ENCODE assay signal across 7 mouse cellular contexts in genomic region chr11:116197584-116197906, GRCm38 (mm10). TPM values are rescaled to one million over a fixed set of nuclear protein-coding genes. Genes with fewer than 3 reads are reported as not detected.
A peak's percentile ranks its signal among the peaks of the same experiment; 100 is the strongest.
DNase-seq lines count a peak whose midpoint lies in the region; ATAC-seq and TF ChIP-seq lines count a peak whose summit lies in the region.

No protein-coding gene starts in this region.

- H3K4me2 ChIP-seq in forebrain, embryonic 13.5 days: peak overlapping the region; percentile 69
- H3K4me2 ChIP-seq in intestine, embryonic 16.5 days (ENCODE audit: low read depth, low read length): peak overlapping the region; percentile 61
- peak overlapping the region; percentile 61 for H3K4me2 ChIP-seq in neural tube, embryonic 15.5 days

- peak overlapping the region; percentile 68 for H3K4me3 ChIP-seq in liver, adult 2 months (ENCODE audit: insufficient read depth, low read depth, low read length)
- H3K4me3 ChIP-seq in forebrain, embryonic 13.5 days: peak overlapping the region; percentile 69
- peak overlapping the region; percentile 78 for H3K4me3 ChIP-seq in intestine, embryonic 16.5 days (ENCODE audit: low read length)
- H3K4me3 ChIP-seq in neural tube, embryonic 15.5 days (replicated peaks): peak overlapping the region; percentile 88

- H3K27me3 ChIP-seq in liver, adult 2 months (ENCODE audit: control insufficient read depth, insufficient read depth, low read length): no peaks in the 10 kb centered on the region
- no peaks in the 10 kb centered on the region for H3K27me3 ChIP-seq in forebrain, embryonic 13.5 days
- no peaks in the 10 kb centered on the region for H3K27me3 ChIP-seq in intestine, embryonic 16.5 days (replicated peaks; ENCODE audit: control insufficient read depth, insufficient read depth, low read length)
- no peaks in the 10 kb centered on the region for H3K27me3 ChIP-seq in neural tube, embryonic 15.5 days (replicated peaks)

- H3K9ac ChIP-seq in liver, adult 2 months (ENCODE audit: low read depth, low read length): peak overlapping the region; percentile 90
- H3K9ac ChIP-seq in forebrain, embryonic 13.5 days: no peak overlapping the region; the same call in 1 of the 2 replicates
- peak overlapping the region; percentile 31 for H3K9ac ChIP-seq in intestine, embryonic 16.5 days (ENCODE audit: low read depth, low read length)
- peak overlapping the region; percentile 93; the same call in 1 of the 2 replicates for H3K9ac ChIP-seq in neural tube, embryonic 15.5 days (replicated peaks)

- peak overlapping the region; percentile 88 for H3K27ac ChIP-seq in liver, adult 2 months (replicated peaks; ENCODE audit: insufficient read depth, low read depth, low read length)
- H3K27ac ChIP-seq in forebrain, embryonic 13.5 days: no peak overlapping the region
- H3K27ac ChIP-seq in intestine, embryonic 16.5 days (ENCODE audit: low read length): no peak overlapping the region
- no peak overlapping the region for H3K27ac ChIP-seq in neural tube, embryonic 15.5 days (replicated peaks)

- peak; percentile 64; the same call in 1 of the 2 replicates for TF ChIP-seq POLR2A in liver, adult 2 months (IDR thresholded peaks at IDR 0.05; ENCODE audit: extremely low read depth, insufficient read depth, low read length)

- peak; percentile 24; the same call in 1 of the 2 replicates for TF ChIP-seq CTCF in liver, adult 2 months (IDR thresholded peaks at IDR 0.05; ENCODE audit: low read depth, low read length)

- H3K9me3 ChIP-seq in forebrain, embryonic 13.5 days (replicated peaks): no peaks in the 10 kb centered on the region
- no peaks in the 10 kb centered on the region for H3K9me3 ChIP-seq in intestine, embryonic 16.5 days (ENCODE audit: control insufficient read depth, low read length)
- H3K9me3 ChIP-seq in neural tube, embryonic 15.5 days (replicated peaks): no peaks in the 10 kb centered on the region

- DNase-seq in liver, adult 2 months (ENCODE audit: extremely low read depth, low read depth, low spot score): no peak
- no peak for DNase-seq in liver
- no peak for DNase-seq in adrenal gland, postnatal 4 days (ENCODE audit: low spot score in 2 of 2)
- no peak for DNase-seq in cerebellum, postnatal 25 days

- 22% methylated on average over 6 of the region's 6 CpGs for WGBS in liver, adult 2 months
- 91% methylated on average over 6 of the region's 6 CpGs for WGBS in forebrain, embryonic 13.5 days
- WGBS in intestine, embryonic 16.5 days: 84% methylated on average over 6 of the region's 6 CpGs
- WGBS in neural tube, embryonic 15.5 days: 93% methylated on average over 6 of the region's 6 CpGs

- H3K36me3 ChIP-seq in liver, adult 2 months (ENCODE audit: control insufficient read depth, insufficient read depth, low read length): peaks cover 38% of the 10 kb centered on the region
- H3K36me3 ChIP-seq in forebrain, embryonic 13.5 days (ENCODE audit: poor library complexity, severe bottlenecking): peaks cover 17% of the 10 kb centered on the region; the same call in 1 of the 2 replicates
- no peaks in the 10 kb centered on the region for H3K36me3 ChIP-seq in intestine, embryonic 16.5 days (ENCODE audit: control insufficient read depth, insufficient read depth, low read length)
- 0 out of 2 replicates have a peak, but pooled peaks cover 7% of the 10 kb centered on the region for H3K36me3 ChIP-seq in neural tube, embryonic 15.5 days

- ATAC-seq in forebrain, embryonic 13.5 days: no peak
- no peak for ATAC-seq in intestine, embryonic 16.5 days
- no peak for ATAC-seq in neural tube, embryonic 15.5 days (ENCODE audit: low FRiP score)

- H3K4me1 ChIP-seq in liver, adult 2 months (ENCODE audit: control insufficient read depth, insufficient read depth, low read length): peaks cover 15% of the 10 kb centered on the region
- H3K4me1 ChIP-seq in forebrain, embryonic 13.5 days: peaks cover 19% of the 10 kb centered on the region
- H3K4me1 ChIP-seq in intestine, embryonic 16.5 days (ENCODE audit: control insufficient read depth, insufficient read depth, low read length): peaks cover 14% of the 10 kb centered on the region; the same call in 1 of the 2 replicates
- peaks cover 41% of the 10 kb centered on the region for H3K4me1 ChIP-seq in neural tube, embryonic 15.5 days

- H3K79me2 ChIP-seq in liver, adult 2 months (ENCODE audit: control insufficient read depth, insufficient read depth, low read length): peaks cover 19% of the 10 kb centered on the region

RNA-seq across cellular contexts. Expression of gene Ten1, which starts 1.1 kb away (rescaled TPM):
- 3.0 and 5.3 TPM in 2 replicates for total RNA-seq in liver, adult 2 months (2014; rRNA removed)
- polyA plus RNA-seq in liver, adult 2 months (2012; rRNA removed): 2.3 and 3.0 TPM in 2 replicates
- polyA plus RNA-seq in forebrain, embryonic 13.5 days (2015; fragmentation: Nextera tagmentation; extraction: Ambion mirVana): 75.3 and 81.6 TPM in 2 replicates
- 106 and 115 TPM in 2 replicates for polyA plus RNA-seq in intestine, embryonic 16.5 days (2015; fragmentation: Nextera tagmentation; extraction: Ambion mirVana)
- polyA plus RNA-seq in neural tube, embryonic 15.5 days (2015; fragmentation: Nextera tagmentation; extraction: Ambion mirVana): 90.4 and 93.5 TPM in 2 replicates
- total RNA-seq in adrenal gland, postnatal 4 days (2021): 10 to 100 TPM; 31.6 to 32.9 TPM

RNA-seq across cellular contexts. Expression of gene Acox1, which starts 1.3 kb away (rescaled TPM):
- total RNA-seq in liver, adult 2 months (2014; rRNA removed): 994 and 1,028 TPM in 2 replicates
- 683 and 720 TPM in 2 replicates for polyA plus RNA-seq in liver, adult 2 months (2012; rRNA removed)
- 35.0 and 43.3 TPM in 2 replicates for polyA plus RNA-seq in forebrain, embryonic 13.5 days (2015; fragmentation: Nextera tagmentation; extraction: Ambion mirVana)
- 85.5 and 104 TPM in 2 replicates for polyA plus RNA-seq in intestine, embryonic 16.5 days (2015; fragmentation: Nextera tagmentation; extraction: Ambion mirVana)
- polyA plus RNA-seq in neural tube, embryonic 15.5 days (2015; fragmentation: Nextera tagmentation; extraction: Ambion mirVana): 58.1 and 61.7 TPM in 2 replicates
- total RNA-seq in adrenal gland, postnatal 4 days (2021): 100 to 1,000 TPM; 100 to 111 TPM

RNA-seq across cellular contexts. Expression of gene Fbf1, which starts 29.6 kb away (rescaled TPM):
- 5.6 and 9.0 TPM in 2 replicates for total RNA-seq in liver, adult 2 months (2014; rRNA removed)
- 3.6 and 4.5 TPM in 2 replicates for polyA plus RNA-seq in liver, adult 2 months (2012; rRNA removed)
- 58.5 and 71.5 TPM in 2 replicates for polyA plus RNA-seq in forebrain, embryonic 13.5 days (2015; fragmentation: Nextera tagmentation; extraction: Ambion mirVana)
- 15.4 and 16.9 TPM in 2 replicates for polyA plus RNA-seq in intestine, embryonic 16.5 days (2015; fragmentation: Nextera tagmentation; extraction: Ambion mirVana)
- polyA plus RNA-seq in neural tube, embryonic 15.5 days (2015; fragmentation: Nextera tagmentation; extraction: Ambion mirVana): 44.2 and 48.5 TPM in 2 replicates
- total RNA-seq in adrenal gland, postnatal 4 days (2021): 10 to 100 TPM; 57.7 to 63.5 TPM

RNA-seq across cellular contexts. Expression of gene Evpl, which starts 40.3 kb away (rescaled TPM):
- 0.07 and 0.18 TPM in 2 replicates for total RNA-seq in liver, adult 2 months (2014; rRNA removed)
- polyA plus RNA-seq in liver, adult 2 months (2012; rRNA removed): 0.12 and 0.16 TPM in 2 replicates
- polyA plus RNA-seq in forebrain, embryonic 13.5 days (2015; fragmentation: Nextera tagmentation; extraction: Ambion mirVana): 0.12 and 0.14 TPM in 2 replicates
- 1.9 and 2.5 TPM in 2 replicates for polyA plus RNA-seq in intestine, embryonic 16.5 days (2015; fragmentation: Nextera tagmentation; extraction: Ambion mirVana)
- 1.00 and 1.9 TPM in 2 replicates for polyA plus RNA-seq in neural tube, embryonic 15.5 days (2015; fragmentation: Nextera tagmentation; extraction: Ambion mirVana)
- 1 to 10 TPM; 2.2 to 4.3 TPM for total RNA-seq in adrenal gland, postnatal 4 days (2021)

RNA-seq across cellular contexts. Expression of gene Mrpl38, which starts 58.9 kb away (rescaled TPM):
- 26.4 and 40.2 TPM in 2 replicates for total RNA-seq in liver, adult 2 months (2014; rRNA removed)
- 63.7 and 77.7 TPM in 2 replicates for polyA plus RNA-seq in liver, adult 2 months (2012; rRNA removed)
- polyA plus RNA-seq in forebrain, embryonic 13.5 days (2015; fragmentation: Nextera tagmentation; extraction: Ambion mirVana): 79.8 and 86.1 TPM in 2 replicates
- polyA plus RNA-seq in intestine, embryonic 16.5 days (2015; fragmentation: Nextera tagmentation; extraction: Ambion mirVana): 104 and 110 TPM in 2 replicates
- 82.2 and 95.1 TPM in 2 replicates for polyA plus RNA-seq in neural tube, embryonic 15.5 days (2015; fragmentation: Nextera tagmentation; extraction: Ambion mirVana)
- total RNA-seq in adrenal gland, postnatal 4 days (2021): 10 to 100 TPM; 75.4 to 81.6 TPM

Comparison
In these comparisons a context has a peak if more than half of its experiments do, and no peak if none do; other contexts are left out.
1. RNA of gene Ten1, which starts 1.1 kb away (polyA plus RNA-seq): 106 to 115 TPM in intestine, embryonic 16.5 days, 90.4 to 93.5 TPM in neural tube, embryonic 15.5 days and 75.3 to 81.6 TPM in forebrain, embryonic 13.5 days; 2.3 to 3.0 TPM in liver, adult 2 months; every median in the first group is over 10 times any median in the second.
2. Peak in every context shown above with its lines, with median percentiles within 50 percentile points of each other: H3K4me3 ChIP-seq and H3K4me2 ChIP-seq.